In genomic region chr3:107517631-107518108, GRCm38 (mm10) we compare ENCODE assay signal across 8 mouse cellular contexts. TPM values are rescaled to one million over a fixed set of nuclear protein-coding genes. Genes with fewer than 3 reads are reported as not detected.
A peak's percentile ranks its signal among the peaks of the same experiment; 100 is the strongest.
DNase-seq lines count a peak whose midpoint lies in the region; ATAC-seq and TF ChIP-seq lines count a peak whose summit lies in the region.

Gene Slc6a17, minus strand, starts transcription at chr3:107518018.

- peak; percentile 58 for ATAC-seq in heart, embryonic 12.5 days (ENCODE audit: insufficient number of reproducible peaks, low FRiP score)
- peak; percentile 93 for ATAC-seq in forebrain, embryonic 16.5 days
- peak; percentile 74 for ATAC-seq in intestine, embryonic 14.5 days (replicated peaks; ENCODE audit: low FRiP score, low TSS enrichment, low read depth)
- ATAC-seq in monocyte, adult 5-6 weeks (replicated peaks; ENCODE audit: insufficient number of reproducible peaks, low FRiP score, low TSS enrichment, poor library complexity, severe bottlenecking) = no peak

- peak within 1 kb of the TSS; percentile 88 for H3K4me2 ChIP-seq in heart, embryonic 12.5 days
- peak within 1 kb of the TSS; percentile 86 for H3K4me2 ChIP-seq in forebrain, embryonic 16.5 days (ENCODE audit: low read length)
- H3K4me2 ChIP-seq in intestine, embryonic 14.5 days (ENCODE audit: low read length) = peak within 1 kb of the TSS; percentile 98
- H3K4me2 ChIP-seq in myocyte (ENCODE audit: low read depth) = peak within 1 kb of the TSS; percentile 77

- H3K4me1 ChIP-seq in heart, embryonic 12.5 days (replicated peaks) = peaks cover 5% of the 10 kb centered on the region
- H3K4me1 ChIP-seq in forebrain, embryonic 16.5 days (replicated peaks; ENCODE audit: control insufficient read depth, insufficient read depth, low read length) = peaks cover 19% of the 10 kb centered on the region
- H3K4me1 ChIP-seq in intestine, embryonic 14.5 days (replicated peaks; ENCODE audit: control insufficient read depth, insufficient read depth, low read length) = peaks cover 4% of the 10 kb centered on the region; the same call in 1 of the 2 replicates

- intact Hi-C loops in left cerebral cortex, postnatal 25 days (cut with DNase I) = no loop called here

- no peaks in the 10 kb centered on the region for H3K9me3 ChIP-seq in heart, embryonic 12.5 days (replicated peaks)
- no peaks in the 10 kb centered on the region for H3K9me3 ChIP-seq in forebrain, embryonic 16.5 days (ENCODE audit: control insufficient read depth, low read length)
- no peaks in the 10 kb centered on the region for H3K9me3 ChIP-seq in intestine, embryonic 14.5 days (ENCODE audit: control insufficient read depth, low read length)

- no peaks in the 10 kb centered on the region for H3K36me3 ChIP-seq in heart, embryonic 12.5 days
- H3K36me3 ChIP-seq in forebrain, embryonic 16.5 days (ENCODE audit: control insufficient read depth, insufficient read depth) = no peaks in the 10 kb centered on the region
- no peaks in the 10 kb centered on the region for H3K36me3 ChIP-seq in intestine, embryonic 14.5 days (ENCODE audit: control insufficient read depth, insufficient read depth, low read length)
- H3K36me3 ChIP-seq in myocyte (ENCODE audit: control insufficient read depth, insufficient read depth) = no peaks in the 10 kb centered on the region

- no peak within 1 kb of the TSS; the same call in 1 of the 2 replicates for H3K27ac ChIP-seq in heart, embryonic 12.5 days (ENCODE audit: poor library complexity, severe bottlenecking)
- H3K27ac ChIP-seq in forebrain, embryonic 16.5 days (ENCODE audit: low read length) = peak within 1 kb of the TSS; percentile 85
- no peak within 1 kb of the TSS for H3K27ac ChIP-seq in intestine, embryonic 14.5 days (ENCODE audit: low read depth)

- no peak within 1 kb of the TSS for H3ac ChIP-seq in myocyte (ENCODE audit: control insufficient read depth, insufficient read length)

- no peak for DNase-seq in heart, adult 11 months
- DNase-seq in cerebellum, adult 18-20 months = peak; percentile 90 to 95
- peak; percentile 82 for DNase-seq in intestine, embryonic 14.5 days (ENCODE audit: low spot score)
- peak; percentile 86 to 89 for DNase-seq in left cerebral cortex, postnatal 25 days (ENCODE audit: low spot score in 2 of 2)

- peak within 1 kb of the TSS; percentile 52 for H3K4me3 ChIP-seq in heart, embryonic 12.5 days
- H3K4me3 ChIP-seq in forebrain, embryonic 16.5 days (replicated peaks; ENCODE audit: low read length) = peak within 1 kb of the TSS; percentile 70
- H3K4me3 ChIP-seq in intestine, embryonic 14.5 days (ENCODE audit: low read depth, low read length) = peak within 1 kb of the TSS; percentile 54
- H3K4me3 ChIP-seq in myocyte = no peak within 1 kb of the TSS

- WGBS in heart, embryonic 12.5 days = under 1% methylated on average over 67 of the region's 68 CpGs
- under 1% methylated on average over 68 of the region's 68 CpGs for WGBS in forebrain, embryonic 16.5 days
- under 1% methylated on average over 67 of the region's 68 CpGs for WGBS in intestine, embryonic 14.5 days

- H3K9ac ChIP-seq in heart, embryonic 12.5 days = peak within 1 kb of the TSS; percentile 67
- peak within 1 kb of the TSS; percentile 76 for H3K9ac ChIP-seq in forebrain, embryonic 16.5 days (replicated peaks; ENCODE audit: low read depth, low read length)
- peak within 1 kb of the TSS; percentile 45; the same call in 1 of the 2 replicates for H3K9ac ChIP-seq in intestine, embryonic 14.5 days (ENCODE audit: low read length)

- H3K27me3 ChIP-seq in heart, embryonic 12.5 days (replicated peaks) = peaks cover 72% of the 10 kb centered on the region
- H3K27me3 ChIP-seq in forebrain, embryonic 16.5 days (replicated peaks; ENCODE audit: control insufficient read depth, insufficient read depth, low read length) = no peaks in the 10 kb centered on the region
- H3K27me3 ChIP-seq in intestine, embryonic 14.5 days (replicated peaks; ENCODE audit: control insufficient read depth, insufficient read depth, low read length) = peaks cover 65% of the 10 kb centered on the region
- peaks cover 25% of the 10 kb centered on the region for H3K27me3 ChIP-seq in myocyte (ENCODE audit: control insufficient read depth, insufficient read depth, insufficient read length)

- peak; percentile 40 for TF ChIP-seq POLR2A in myocyte (IDR thresholded peaks at IDR 0.05; ENCODE audit: insufficient read length, low read depth)

- H3K79me2 ChIP-seq in myocyte (ENCODE audit: control insufficient read depth, insufficient read depth) = no peaks in the 10 kb centered on the region

TF ChIP-seq in myocyte, 11 proteins besides CTCF, POLR2A, EP300 and RAD21:
- no peak for TF ChIP-seq TCF12 (IDR thresholded peaks at IDR 0.05; ENCODE audit: insufficient read depth, poor library complexity, severe bottlenecking)
- TF ChIP-seq MYOG (IDR thresholded peaks at IDR 0.05; ENCODE audit: control insufficient read depth in 1 of 3, insufficient read depth in 1 of 3, insufficient read length in 2 of 3, low read depth in 2 of 3) = peak in 1 of 3 experiments; percentile 9
- no peak for TF ChIP-seq MYOD1 (IDR thresholded peaks at IDR 0.05; ENCODE audit: control insufficient read depth in 1 of 3, insufficient read length in 2 of 3, low read depth in 2 of 3)
- TF ChIP-seq MAX (IDR thresholded peaks at IDR 0.05; ENCODE audit: low read depth) = no peak
- no peak for TF ChIP-seq POLR2AphosphoS2 (IDR thresholded peaks at IDR 0.05; ENCODE audit: insufficient read length, low read depth)
- no peak for TF ChIP-seq TCF3 (IDR thresholded peaks at IDR 0.05; ENCODE audit: insufficient read length, low read depth)
- no peak for TF ChIP-seq USF1 (IDR thresholded peaks at IDR 0.05; ENCODE audit: low read depth)
- TF ChIP-seq E2F4 (IDR thresholded peaks at IDR 0.05; ENCODE audit: insufficient read depth) = no peak

RNA-seq across cellular contexts. Expression of gene Slc6a17, which starts in this region (rescaled TPM):
- 3.9 and 4.6 TPM in 2 replicates for polyA plus RNA-seq in heart, embryonic 12.5 days (2016; fragmentation: Nextera tagmentation; extraction: Ambion mirVana)
- 16.0 and 21.6 TPM in 2 replicates for polyA plus RNA-seq in forebrain, embryonic 16.5 days (2015; fragmentation: Nextera tagmentation; extraction: Ambion mirVana)
- polyA plus RNA-seq in intestine, embryonic 14.5 days (2014; fragmentation: Nextera tagmentation; extraction: Ambion mirVana) = 2.0 and 3.3 TPM in 2 replicates
- total RNA-seq in left cerebral cortex, postnatal 25 days (2021) = 100 to 1,000 TPM; 396 to 412 TPM
- polyA plus RNA-seq in myocyte (2012; fragmentation: generic; extraction: Trizol) = 1.9 TPM
- total RNA-seq in monocyte, adult 5-6 weeks (2017) = not detected in 3 replicates

Comparison
In these comparisons a context has a peak if more than half of its experiments do, and no peak if none do; other contexts are left out.
1. RNA of gene Slc6a17 (total RNA-seq): 396 to 412 TPM in left cerebral cortex, postnatal 25 days; not detected in monocyte, adult 5-6 weeks; every median in the first group is over 100 times any median in the second.
2. Peak in every context shown above with its lines, with median percentiles within 50 percentile points of each other: H3K4me2 ChIP-seq and H3K9ac ChIP-seq.